Mouse (Mus musculus) cerebellum, adult 2 months (tissue): ENCODE results near the gene Ddx54. TPM values are rescaled to one million over a fixed set of nuclear protein-coding genes. Genes with fewer than 3 reads are reported as not detected.
A peak's percentile ranks its signal among the peaks of the same experiment; 100 is the strongest.

Experiments
- DNase-seq, 2 experiments: peaks; one replicate each; pipeline ENCODE4 v3.0.0; 2021
- H3K27ac ChIP-seq: fragments of 200-500 bp; 2 replicates; pipeline ENCODE4 v1.5.1; 2012; ENCODE audit warnings: low read length, control low read depth, inconsistent platforms; ENCODE audit not compliant: insufficient read depth
- H3K27me3 ChIP-seq: fragments of 200-500 bp; 2 replicates; pipeline ENCODE4 v1.6.1; 2012; ENCODE audit warnings: inconsistent platforms, mild to moderate bottlenecking, low read length, moderate library complexity; ENCODE audit not compliant: control insufficient read depth, insufficient read depth
- H3K4me1 ChIP-seq: fragments of 200-500 bp; 2 replicates; pipeline ENCODE4 v1.6.1; 2011; ENCODE audit warnings: low read length; ENCODE audit not compliant: control insufficient read depth, insufficient read depth
- H3K4me3 ChIP-seq: fragments of 200-500 bp; replicated peaks from 2 replicates; pipeline ENCODE3; 2011; ENCODE audit warnings: mild to moderate bottlenecking, low read depth, low read length, control low read depth; ENCODE audit not compliant: insufficient read depth
- CTCF ChIP-seq: fragments of 200-500 bp; IDR thresholded peaks from 2 replicates; pipeline ENCODE4 v1.5.1; 2011; ENCODE audit warnings: low read depth, mild to moderate bottlenecking, control low read depth, low read length, moderate library complexity, borderline replicate concordance; ENCODE audit not compliant: insufficient read depth
- POLR2A ChIP-seq: fragments of 200-500 bp; IDR thresholded peaks from 2 replicates; pipeline ENCODE4 v1.6.1; 2011; ENCODE audit warnings: low read length, control low read depth, borderline replicate concordance; ENCODE audit not compliant: insufficient read depth
- WGBS: fragments of 180-500 bp; shearing (Covaris S2); methylation state at CpG from one replicate; pipeline ENCODE4 v1.1.7; 2018; 5-methylcytosine and 5-hydroxymethylcytosine counted together
- polyA plus RNA-seq: library from polyadenylated mRNA; depleted of rRNA; stranded (reverse); fragments of >200 nt; gene quantifications from 2 replicates; pipeline ENCODE4 v1.2.3, GENCODE M21; 2012

Ddx54 gene
- polyA plus RNA-seq, 1 experiment, result 25.4 TPM

GRCm38 (mm10) chr5:120649938-120650337, 37.4 kb downstream of the Ddx54 start:
- no peaks in the 10 kb centered on the region for H3K27me3 ChIP-seq
- peak overlapping the region; percentile 40 for H3K4me3 ChIP-seq
- H3K4me1 ChIP-seq, result peaks cover 16% of the 10 kb centered on the region
- 34% methylated on average over 13 of the region's 13 CpGs for WGBS
- TF ChIP-seq POLR2A (no peak), CTCF (no peak)
- no peak for DNase-seq
- no peak overlapping the region for H3K27ac ChIP-seq

DNA sequence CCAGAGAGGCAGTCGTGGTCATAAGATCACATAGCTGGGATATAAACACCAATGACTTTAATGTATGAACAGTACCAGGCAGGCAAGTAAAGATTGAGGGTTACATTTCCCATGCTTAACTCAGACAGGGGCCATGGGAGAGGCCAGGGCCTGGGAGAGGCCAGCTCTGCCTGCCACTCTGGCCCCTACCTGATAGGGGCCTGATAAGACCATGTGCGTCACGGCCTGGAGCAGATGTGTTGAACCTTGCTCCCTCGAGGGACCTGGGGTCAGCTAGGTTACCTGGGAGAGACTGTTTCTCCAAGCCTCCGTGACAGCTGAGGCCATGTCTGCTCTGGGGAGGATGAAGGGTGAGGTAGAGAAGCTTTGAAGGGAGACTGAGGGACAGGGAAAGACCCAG, 38.7 kb downstream of the Ddx54 start:
- no peaks in the 10 kb centered on the region for H3K27me3 ChIP-seq
- peaks cover 20% of the 10 kb centered on the region for H3K4me1 ChIP-seq
- 87% methylated on average over 5 of the region's 5 CpGs for WGBS
- no peak for DNase-seq
- H3K27ac ChIP-seq, result 0 out of 2 replicates have a peak overlapping the region, but pooled peaks have one; percentile 23
- H3K4me3 ChIP-seq, result no peak overlapping the region
- TF ChIP-seq CTCF (no peak), POLR2A (no peak)

DNA sequence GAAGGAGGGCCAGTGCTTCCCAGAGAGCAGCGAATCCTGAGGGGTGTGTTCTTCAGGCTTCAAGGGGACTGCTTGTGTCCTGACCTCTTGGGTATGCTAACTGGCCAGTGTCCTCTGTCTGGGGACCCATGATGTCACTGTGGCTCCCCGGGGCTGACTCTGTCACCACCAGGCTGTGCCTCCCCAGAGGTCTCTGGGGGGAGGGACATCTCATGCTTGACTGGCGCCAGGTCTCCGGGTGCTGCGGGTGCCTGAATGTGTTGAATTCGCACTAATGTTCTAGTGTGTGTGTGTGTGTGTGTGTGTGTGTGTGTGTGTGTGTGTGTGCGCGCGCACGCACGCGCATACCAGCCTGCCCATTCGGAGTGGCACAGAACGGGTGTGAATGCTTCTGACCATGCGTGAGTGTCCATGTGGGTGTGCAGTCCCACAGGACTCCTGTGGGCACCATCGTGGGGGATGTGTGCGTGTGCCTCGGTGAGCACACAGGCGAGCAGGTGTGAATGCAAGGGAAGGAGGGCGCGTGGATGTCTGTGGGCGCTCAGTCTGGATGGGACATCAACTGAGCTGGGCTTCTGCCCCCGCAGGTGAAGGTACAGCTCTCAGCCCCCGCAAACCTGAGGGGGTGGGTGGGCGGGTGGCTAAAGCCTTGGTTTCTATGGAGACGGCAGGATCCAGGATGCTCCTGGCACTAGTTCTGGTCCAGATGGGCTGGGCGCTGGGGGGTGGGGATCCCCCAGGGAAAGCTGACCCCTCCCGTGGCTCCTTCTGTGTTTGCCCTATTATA, 40.6 kb downstream of the Ddx54 start:
- Histone ChIP-seq H3K4me1 (peaks cover 18% of the 10 kb centered on the region), H3K27ac (peak overlapping the region; percentile 8), H3K4me3 (peak overlapping the region; percentile 14), H3K27me3 (no peaks in the 10 kb centered on the region)
- no peak for TF ChIP-seq CTCF
- no peak for TF ChIP-seq POLR2A
- WGBS, result 26% methylated on average over 28 of the region's 28 CpGs
- peak; percentile 34 to 47 for DNase-seq

DNA sequence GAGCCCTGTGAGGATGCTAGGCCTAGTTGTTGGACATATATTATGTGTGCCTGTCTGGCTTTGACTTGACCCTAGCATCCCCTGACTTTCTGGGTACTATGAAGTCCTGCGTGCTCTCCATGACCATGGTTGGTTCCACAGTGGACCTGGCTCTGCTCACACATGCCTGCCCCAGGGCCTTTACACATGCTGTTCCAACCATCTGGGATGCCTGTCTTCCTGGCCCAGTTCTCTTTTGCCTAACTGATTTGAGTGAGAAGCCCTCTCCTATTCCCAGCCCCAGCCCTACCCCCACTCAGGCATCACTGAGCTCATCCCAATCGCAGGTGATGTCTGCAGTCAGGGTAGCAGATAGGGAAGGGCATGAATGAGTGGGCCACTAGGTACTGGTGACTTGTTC, 41.3 kb downstream of the Ddx54 start:
- no peaks in the 10 kb centered on the region for H3K27me3 ChIP-seq
- H3K4me1 ChIP-seq, result peaks cover 17% of the 10 kb centered on the region
- WGBS, result 44% methylated on average over 2 of the region's 2 CpGs
- H3K27ac ChIP-seq, result no peak overlapping the region
- no peak overlapping the region for H3K4me3 ChIP-seq
- TF ChIP-seq POLR2A (no peak), CTCF (no peak)
- peak; percentile 29 to 43 for DNase-seq

DNA sequence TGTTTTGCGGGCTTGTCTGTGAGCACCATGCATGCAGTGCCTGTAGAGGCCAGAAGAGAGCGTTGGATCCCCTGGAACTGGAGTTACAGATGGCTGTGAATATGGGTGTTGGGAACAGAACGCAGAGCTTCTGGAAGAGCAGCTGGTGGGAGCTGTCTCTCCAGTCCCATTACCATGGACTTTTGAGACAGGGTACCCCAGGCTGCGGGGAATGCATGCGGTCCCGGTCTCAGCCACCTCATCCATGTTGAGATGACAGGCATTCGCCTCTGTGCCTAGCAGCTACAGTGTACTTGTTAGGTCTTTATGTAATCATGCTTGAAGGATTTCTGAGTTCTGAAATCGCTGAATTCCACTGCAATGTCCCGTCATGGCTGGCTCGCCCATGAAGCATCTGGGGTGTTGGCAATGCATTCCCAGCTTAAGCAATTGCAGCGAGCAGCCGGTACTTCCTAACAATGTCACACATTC, 43.8 kb downstream of the Ddx54 start:
- no peak for DNase-seq
- WGBS, result 59% methylated on average over 12 of the region's 12 CpGs
- no peaks in the 10 kb centered on the region for H3K27me3 ChIP-seq
- no peak overlapping the region for H3K27ac ChIP-seq
- no peak overlapping the region for H3K4me3 ChIP-seq
- TF ChIP-seq POLR2A (no peak), CTCF (no peak)
- H3K4me1 ChIP-seq, result peaks cover 17% of the 10 kb centered on the region

DNA sequence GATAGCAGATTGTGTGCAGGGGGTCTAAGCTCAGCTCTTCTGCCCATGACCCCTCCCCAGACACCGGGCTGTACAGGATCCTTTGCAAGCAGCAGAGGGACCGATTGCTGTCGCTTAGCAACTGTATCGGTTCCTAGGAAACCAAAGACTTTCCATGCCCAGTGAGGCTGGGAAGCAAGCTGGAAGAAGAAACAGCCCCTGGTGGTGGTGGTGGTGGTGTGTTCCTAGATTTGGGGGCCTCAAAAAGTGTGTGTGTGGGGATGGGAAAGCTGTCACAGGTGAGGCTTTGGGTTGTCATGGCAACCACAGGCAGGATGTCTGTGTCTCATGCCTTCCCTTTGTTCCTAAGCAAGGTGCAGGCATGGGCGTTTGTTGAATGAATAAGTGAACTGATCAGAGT, 48.3 kb downstream of the Ddx54 start:
- H3K4me3 ChIP-seq, result no peak overlapping the region
- H3K27me3 ChIP-seq, result no peaks in the 10 kb centered on the region
- no peaks in the 10 kb centered on the region; the same call in 1 of the 2 replicates for H3K4me1 ChIP-seq
- WGBS, result 35% methylated on average over 5 of the region's 5 CpGs
- no peak for DNase-seq
- no peak overlapping the region for H3K27ac ChIP-seq
- TF ChIP-seq POLR2A (no peak), CTCF (no peak)

GRCm38 (mm10) chr5:120664888-120665287, 52.3 kb downstream of the Ddx54 start:
- DNase-seq, result no peak

DNA sequence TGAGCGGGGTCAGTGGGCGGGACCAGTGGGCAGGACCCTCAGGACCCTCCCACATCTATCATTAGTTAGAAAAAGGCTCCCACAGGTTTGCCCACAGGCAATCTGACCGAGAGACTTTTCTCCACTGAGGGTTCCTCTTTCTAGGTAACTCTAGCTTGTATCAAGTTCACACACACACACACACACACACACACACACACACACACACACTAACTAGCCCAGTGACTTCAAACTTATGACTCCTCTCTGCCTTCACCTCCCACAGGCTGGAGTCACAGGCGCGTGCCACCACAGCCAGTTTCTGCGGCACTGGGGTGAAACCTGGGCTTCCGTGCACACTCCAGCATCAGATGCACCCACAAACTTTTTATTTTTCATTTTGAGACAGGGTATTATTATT, 56.2 kb downstream of the Ddx54 start:
- H3K4me3 ChIP-seq, result no peak overlapping the region
- H3K4me1 ChIP-seq, result no peaks in the 10 kb centered on the region
- WGBS, result 78% methylated on average over 7 of the region's 7 CpGs
- no peak overlapping the region for H3K27ac ChIP-seq
- no peaks in the 10 kb centered on the region for H3K27me3 ChIP-seq
- TF ChIP-seq POLR2A (no peak), CTCF (no peak)
- no peak for DNase-seq

More at GRCm38 (mm10) chr5:120664888-120665287, 52.3 kb downstream of the Ddx54 start:
- TF ChIP-seq CTCF, result no peak
- no peak for TF ChIP-seq POLR2A
- H3K27me3 ChIP-seq, result no peaks in the 10 kb centered on the region
- WGBS, result 46% methylated on average over 2 of the region's 2 CpGs
- no peak overlapping the region for H3K4me3 ChIP-seq
- H3K27ac ChIP-seq, result no peak overlapping the region
- no peaks in the 10 kb centered on the region for H3K4me1 ChIP-seq
